Mouse (Mus musculus): ENCODE results near the gene Ccn1. TPM values are rescaled to one million over a fixed set of nuclear protein-coding genes. Genes with fewer than 3 reads are reported as not detected.

Gene Ccn1
- total RNA-seq, 1 experiment: 191 TPM

- TF ChIP-seq ZNF384 (IDR thresholded peaks at IDR 0.05; ENCODE audit: low read depth, low read length) (no peak), MAFK (IDR thresholded peaks at IDR 0.05; ENCODE audit: insufficient read depth, low read depth, low read length) (no peak), CHD2 (IDR thresholded peaks at IDR 0.05; ENCODE audit: low read depth, low read length) (no peak), HCFC1 (IDR thresholded peaks at IDR 0.05; ENCODE audit: borderline replicate concordance, insufficient read depth, low read length) (no peak), ZC3H11A (IDR thresholded peaks at IDR 0.05; ENCODE audit: borderline replicate concordance, low read depth, low read length) (no peak)
- Histone ChIP-seq H3K9me3 (ENCODE audit: control insufficient read depth, insufficient read depth, low read depth, low read length) (no peaks in the 10 kb centered on the region), H3K4me3 (ENCODE audit: insufficient read depth in 1 of 2, low read depth in 1 of 2, low read length in 2 of 2, poor library complexity in 1 of 2, severe bottlenecking in 1 of 2) (no peak overlapping the region), H3K4me1 (ENCODE audit: control insufficient read depth in 2 of 2, insufficient read depth in 2 of 2, low read length in 2 of 2, poor library complexity in 1 of 2) (no peaks in the 10 kb centered on the region), H3K27ac (ENCODE audit: insufficient read depth, low read depth, low read length, poor library complexity, severe bottlenecking) (no peak overlapping the region), H3K9ac (ENCODE audit: insufficient read depth, low read depth, low read length, poor library complexity, severe bottlenecking) (no peak overlapping the region), H3K36me3 (ENCODE audit: control insufficient read depth, insufficient read depth, low read length, poor library complexity, severe bottlenecking) (peaks cover 32% of the 10 kb centered on the region)
- DNase-seq (ENCODE audit: low read depth, low spot score): no peak
- in situ Hi-C loops (cut with MboI; ENCODE audit: low sequenced_read_pairs in 2 of 2, unreplicated experiment in 2 of 2): no loop called here
These were observed 50.7 kb downstream of the Ccn1 start for GRCm38 (mm10) chr3:145599059-145599458.

Other genes with a start within 250 kb of the Ccn1 start
- gene Znhit6, start 73.8 kb downstream of the Ccn1 start, total RNA-seq (2012; rRNA removed): 30.1 and 56.8 TPM in 2 replicates
- gene Ddah1, start 108.7 kb upstream of the Ccn1 start, total RNA-seq (2012; rRNA removed): 11.2 and 15.5 TPM in 2 replicates

Measured in ES-E14 (cell line).